Mouse (Mus musculus) hindbrain, embryonic 12.5 days (tissue): Measurements from ENCODE around the gene Rab35. TPM values are rescaled to one million over a fixed set of nuclear protein-coding genes. Genes with fewer than 3 reads are reported as not detected.

Experiments used
- ATAC-seq: fragments of 200-750 bp; cut with Nextera tagmentation; 2 replicates; pipeline ENCODE4 v1.8.0; 2017; ENCODE audit warnings: moderate TSS enrichment; ENCODE audit not compliant: low FRiP score
- H3K27ac ChIP-seq: fragments of 300-500 bp; sonication (generic); 2 replicates; pipeline ENCODE4 v1.5.1; 2016; ENCODE audit warnings: mild to moderate bottlenecking
- H3K27me3 ChIP-seq: fragments of 300-500 bp; sonication (generic); 2 replicates; pipeline ENCODE4 v1.6.1; 2016; ENCODE audit warnings: mild to moderate bottlenecking
- H3K36me3 ChIP-seq: fragments of 300-500 bp; sonication (generic); 2 replicates; pipeline ENCODE4 v1.6.1; 2016; ENCODE audit warnings: mild to moderate bottlenecking
- H3K4me1 ChIP-seq: fragments of 300-500 bp; sonication (generic); 2 replicates; pipeline ENCODE4 v1.6.1; 2016
- H3K4me2 ChIP-seq: fragments of 300-500 bp; sonication (generic); replicated peaks from 2 replicates; pipeline ENCODE4 v1.6.1; 2016; ENCODE audit warnings: mild to moderate bottlenecking
- H3K4me3 ChIP-seq: fragments of 300-500 bp; sonication (generic); 2 replicates; pipeline ENCODE4 v1.5.1; 2016; ENCODE audit warnings: mild to moderate bottlenecking
- H3K9ac ChIP-seq: fragments of 300-500 bp; sonication (generic); 2 replicates; pipeline ENCODE4 v1.6.1; 2016; ENCODE audit warnings: mild to moderate bottlenecking, moderate library complexity
- H3K9me3 ChIP-seq: fragments of 300-500 bp; sonication (generic); replicated peaks from 2 replicates; pipeline ENCODE4 v1.6.1; 2016; ENCODE audit warnings: mild to moderate bottlenecking
- WGBS: fragments of 180-500 bp; shearing (Covaris S2); methylation state at CpG from one replicate; pipeline ENCODE4 v1.1.7; 2016; 5-methylcytosine and 5-hydroxymethylcytosine counted together
- microRNA-seq: library from miRNA; unstranded; fragments of <30 nt; microRNA quantifications from one replicate; pipeline ENCODE4, GENCODE M21; 2017
- polyA plus RNA-seq: library from polyadenylated mRNA; unstranded; fragments of >200 nt; fragmentation: Nextera tagmentation; extraction: Ambion mirVana; gene quantifications from 2 replicates; pipeline ENCODE4 v1.2.1, GENCODE M21; 2016

Rab35 gene
- polyA plus RNA-seq, 1 experiment from 2014 or later, result 19.7 TPM

DNA sequence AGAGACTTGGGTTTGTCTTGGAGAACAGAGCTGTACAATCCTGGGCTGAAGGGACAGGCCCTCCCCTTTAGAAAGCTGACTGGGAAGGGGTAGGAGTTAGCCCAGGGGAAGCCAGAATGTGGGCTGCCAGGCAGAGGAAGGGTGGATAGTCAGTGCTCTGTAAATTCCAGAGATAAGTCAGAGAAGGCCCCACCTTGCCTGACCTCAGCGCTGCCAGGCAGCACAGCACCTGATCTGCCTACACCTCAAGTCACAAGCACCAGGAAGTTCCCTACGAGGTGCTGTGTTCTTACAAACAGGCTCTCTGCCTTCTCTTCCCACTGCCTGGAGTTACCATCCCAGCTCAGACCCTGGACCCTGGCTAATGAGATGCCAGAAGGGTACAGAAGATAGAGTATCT, 38.7 kb downstream of the Rab35 start:
- Histone ChIP-seq H3K36me3 (no peaks in the 10 kb centered on the region), H3K4me2 (no peak overlapping the region), H3K27me3 (no peaks in the 10 kb centered on the region), H3K4me1 (0 out of 2 replicates have a peak, but pooled peaks cover 3% of the 10 kb centered on the region), H3K4me3 (no peak overlapping the region), H3K9me3 (no peaks in the 10 kb centered on the region), H3K9ac (no peak overlapping the region), H3K27ac (no peak overlapping the region)
- no peak for ATAC-seq
- WGBS, result 73% methylated on average over 2 of the region's 2 CpGs

DNA sequence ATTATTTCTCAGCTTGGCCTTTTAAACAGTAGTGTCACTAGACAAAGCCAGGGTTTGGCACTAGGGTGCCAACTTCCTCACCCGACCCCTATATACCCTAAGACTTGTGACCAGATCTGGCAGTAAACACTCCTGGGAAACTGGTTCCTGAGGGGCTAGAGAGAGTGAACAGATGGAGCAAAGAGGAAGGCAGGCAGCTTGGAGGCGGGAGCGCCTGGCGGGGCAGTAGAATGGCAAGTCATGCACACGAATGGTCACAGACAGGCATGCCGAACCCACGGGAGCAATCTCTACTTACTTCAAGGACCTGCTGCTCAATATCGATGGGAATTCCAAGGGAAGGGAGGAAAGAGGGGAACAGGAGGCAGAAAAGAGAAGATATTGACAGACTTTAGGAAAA, 40.1 kb downstream of the Rab35 start:
- Histone ChIP-seq H3K4me2 (no peak overlapping the region), H3K36me3 (no peaks in the 10 kb centered on the region), H3K27ac (no peak overlapping the region), H3K4me3 (no peak overlapping the region), H3K4me1 (0 out of 2 replicates have a peak, but pooled peaks cover 3% of the 10 kb centered on the region), H3K9me3 (no peaks in the 10 kb centered on the region), H3K27me3 (no peaks in the 10 kb centered on the region), H3K9ac (no peak overlapping the region)
- no peak for ATAC-seq
- WGBS, result 75% methylated on average over 8 of the region's 8 CpGs

DNA sequence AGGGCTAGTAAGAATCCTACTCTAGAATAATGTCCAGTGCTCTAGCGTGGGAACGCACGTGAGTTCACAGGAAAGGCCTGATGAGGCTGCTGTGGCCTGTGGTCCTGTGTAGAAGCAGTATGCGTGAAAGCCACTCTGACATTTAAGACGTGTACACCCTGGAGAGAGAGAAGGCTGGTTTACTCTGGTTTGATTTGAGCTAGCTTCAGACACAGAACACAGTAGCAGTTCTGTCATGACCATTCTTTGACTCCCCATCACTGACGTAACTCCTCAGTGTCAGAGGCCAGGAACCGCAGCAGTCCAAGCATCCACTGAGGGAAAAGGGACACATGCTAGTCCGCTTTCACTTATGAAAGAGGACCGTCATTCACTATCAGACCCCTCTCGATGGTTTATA, 53.4 kb downstream of the Rab35 start:
- 85% methylated on average over 10 of the region's 10 CpGs for WGBS
- H3K27me3 ChIP-seq, result no peaks in the 10 kb centered on the region
- no peak overlapping the region for H3K9ac ChIP-seq
- H3K4me2 ChIP-seq, result no peak overlapping the region
- H3K27ac ChIP-seq, result no peak overlapping the region
- no peaks in the 10 kb centered on the region for H3K9me3 ChIP-seq
- no peaks in the 10 kb centered on the region for H3K36me3 ChIP-seq
- no peak overlapping the region for H3K4me3 ChIP-seq
- H3K4me1 ChIP-seq, result peaks cover 2% of the 10 kb centered on the region; the same call in 1 of the 2 replicates
- no peak for ATAC-seq

DNA sequence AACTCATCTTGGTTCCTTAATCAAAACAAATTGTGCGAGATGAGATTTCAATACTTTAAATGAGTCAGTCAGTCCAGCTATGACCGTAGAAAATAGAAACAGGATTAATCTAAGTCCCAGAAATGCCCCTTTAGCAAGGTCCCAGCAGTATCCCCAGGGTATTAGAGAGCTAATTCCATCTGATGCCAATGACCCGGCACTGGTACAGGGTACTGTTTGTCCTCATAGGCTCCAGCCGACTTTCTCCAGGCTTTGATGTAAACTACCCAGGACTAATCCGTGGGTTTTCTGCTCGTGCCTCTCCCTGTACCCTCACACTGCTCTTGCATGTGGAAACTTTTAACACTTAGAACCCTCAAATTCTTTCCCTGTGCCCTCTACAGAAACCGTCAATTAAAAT, 55.0 kb downstream of the Rab35 start:
- no peaks in the 10 kb centered on the region for H3K27me3 ChIP-seq
- no peak overlapping the region for H3K27ac ChIP-seq
- no peak overlapping the region for H3K9ac ChIP-seq
- H3K9me3 ChIP-seq, result no peaks in the 10 kb centered on the region
- WGBS, result 60% methylated on average over 7 of the region's 7 CpGs
- H3K4me3 ChIP-seq, result no peak overlapping the region
- H3K4me1 ChIP-seq, result peaks cover 2% of the 10 kb centered on the region; the same call in 1 of the 2 replicates
- no peaks in the 10 kb centered on the region for H3K36me3 ChIP-seq
- no peak for ATAC-seq
- no peak overlapping the region for H3K4me2 ChIP-seq

DNA sequence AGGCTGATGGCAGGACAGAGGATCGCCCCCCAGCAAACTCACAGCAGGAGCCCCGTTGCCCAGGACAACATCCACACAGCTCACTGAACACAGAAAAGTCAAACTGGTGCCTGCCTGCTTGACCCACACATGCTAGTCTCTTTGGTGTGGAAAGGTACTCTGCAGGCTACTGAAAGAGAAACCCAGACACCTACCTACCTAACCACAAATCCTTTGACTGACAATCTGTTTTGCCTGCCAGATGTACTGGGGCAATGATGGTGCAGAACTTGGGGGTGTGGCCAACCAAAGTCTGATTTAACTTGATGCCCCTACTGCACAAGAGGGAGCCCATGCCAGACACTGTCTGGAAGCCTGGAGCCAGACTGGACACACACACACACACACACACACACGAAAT, 61.6 kb downstream of the Rab35 start:
- H3K36me3 ChIP-seq, result no peaks in the 10 kb centered on the region
- no peak overlapping the region for H3K4me2 ChIP-seq
- no peaks in the 10 kb centered on the region for H3K27me3 ChIP-seq
- no peak overlapping the region for H3K9ac ChIP-seq
- H3K4me1 ChIP-seq, result peaks cover 19% of the 10 kb centered on the region
- no peak for ATAC-seq
- no peak overlapping the region for H3K4me3 ChIP-seq
- H3K27ac ChIP-seq, result no peak overlapping the region
- no peaks in the 10 kb centered on the region for H3K9me3 ChIP-seq
- WGBS, result 48% methylated on average over 3 of the region's 3 CpGs

DNA sequence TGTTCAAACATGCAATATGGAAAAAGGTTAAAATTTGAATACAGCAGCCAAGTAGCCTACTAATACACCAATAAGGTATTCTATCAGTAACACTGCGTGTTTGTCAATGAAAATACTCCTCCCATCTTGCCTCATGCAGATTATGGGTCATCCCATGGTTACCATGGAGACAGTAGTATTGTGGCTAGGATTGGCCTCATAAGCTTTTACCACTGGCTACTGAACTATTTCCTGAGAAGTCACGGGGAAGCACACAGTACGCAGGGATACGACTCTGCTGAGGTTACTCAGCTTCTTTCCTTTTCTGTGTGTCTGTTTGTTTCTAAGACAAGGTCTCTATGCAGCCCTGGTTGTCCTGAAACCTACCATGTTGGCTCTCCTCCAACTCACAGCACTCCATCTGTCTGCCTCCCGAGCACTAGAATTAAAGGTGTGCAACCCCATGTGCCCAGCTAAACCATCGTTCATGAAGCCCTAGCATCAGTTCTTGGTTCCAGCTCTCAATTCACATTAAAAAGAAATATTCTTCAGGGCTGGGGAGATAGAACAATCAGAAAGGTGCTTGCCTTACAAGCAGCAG, 63.6 kb downstream of the Rab35 start:
- 76% methylated on average over 6 of the region's 6 CpGs for WGBS
- Histone ChIP-seq H3K27me3 (no peaks in the 10 kb centered on the region), H3K4me1 (peaks cover 19% of the 10 kb centered on the region), H3K36me3 (no peaks in the 10 kb centered on the region), H3K27ac (no peak overlapping the region; the same call in 1 of the 2 replicates), H3K4me3 (no peak overlapping the region), H3K9ac (no peak overlapping the region), H3K4me2 (no peak overlapping the region), H3K9me3 (no peaks in the 10 kb centered on the region)
- ATAC-seq, result no peak

DNA sequence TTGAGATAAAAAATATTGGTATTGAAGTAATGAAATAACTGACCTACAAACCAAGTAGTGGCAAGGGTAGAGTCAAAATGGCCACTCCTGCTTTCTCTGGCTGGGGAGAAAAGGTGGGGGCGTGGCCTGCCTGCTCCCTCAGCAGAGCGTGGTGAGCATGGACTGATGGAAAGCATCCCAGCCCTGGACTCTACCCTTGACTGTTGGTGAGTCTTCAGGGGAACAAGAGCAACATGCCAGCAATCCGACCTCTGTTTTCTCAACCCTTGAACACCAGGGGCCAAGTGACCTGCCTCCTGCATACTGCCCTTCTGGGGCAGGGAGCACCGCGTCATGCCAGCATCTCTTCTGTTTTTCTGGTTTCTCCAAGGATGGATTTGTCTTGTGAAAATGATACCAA, 65.1 kb downstream of the Rab35 start:
- no peaks in the 10 kb centered on the region for H3K9me3 ChIP-seq
- H3K4me1 ChIP-seq, result peaks cover 19% of the 10 kb centered on the region
- no peaks in the 10 kb centered on the region for H3K36me3 ChIP-seq
- no peak overlapping the region for H3K4me3 ChIP-seq
- H3K27me3 ChIP-seq, result no peaks in the 10 kb centered on the region
- ATAC-seq, result no peak
- H3K27ac ChIP-seq, result no peak overlapping the region
- WGBS, result 72% methylated on average over 5 of the region's 5 CpGs
- H3K9ac ChIP-seq, result no peak overlapping the region
- H3K4me2 ChIP-seq, result no peak overlapping the region

Small RNAs within 50 kb of the gene (microRNA-seq; reads per million reads assigned to microRNA genes)
- not detected for gene Mir7030

Other genes with a start within 250 kb of the Rab35 start
- 128 and 131 TPM in 2 replicates for gene Msi1, start 202.3 kb upstream of the Rab35 start, polyA plus RNA-seq
- not detected in 2 replicates for gene Pla2g1b, start 165.6 kb upstream of the Rab35 start, polyA plus RNA-seq
- gene Sirt4, start 147.2 kb upstream of the Rab35 start, polyA plus RNA-seq, result 23.1 and 24.7 TPM in 2 replicates
- gene Pxn, start 125.2 kb upstream of the Rab35 start, polyA plus RNA-seq, result 34.0 and 39.2 TPM in 2 replicates
- 819 and 900 TPM in 2 replicates for gene Rplp0, start 72.4 kb upstream of the Rab35 start, polyA plus RNA-seq
- gene Gcn1l1, start 66.7 kb upstream of the Rab35 start, polyA plus RNA-seq, result 57.6 and 62.5 TPM in 2 replicates
- gene Bicdl1, start 99.7 kb downstream of the Rab35 start, polyA plus RNA-seq, result 20.5 and 20.8 TPM in 2 replicates
- gene Cit, start 213.4 kb downstream of the Rab35 start, polyA plus RNA-seq, result 30.9 and 35.0 TPM in 2 replicates